Mouse (Mus musculus) Patski (cell line): ENCODE results near the gene Acsf2. TPM values are rescaled to one million over a fixed set of nuclear protein-coding genes. Genes with fewer than 3 reads are reported as not detected.

Experiments
- ATAC-seq: fragments of 100-300 bp; one replicate; pipeline ENCODE4 v1.8.0; 2021
- CTCF ChIA-PET: fragments of 350-600 bp; sonication (Branson Sonifier 250); formaldehyde crosslinking; loops from one replicate; lab custom pipeline; 2022; ENCODE audit warnings: inconsistent platforms; lab: Charles Lee
- POLR2A ChIA-PET: fragments of 350-600 bp; sonication (Branson Sonifier 250); formaldehyde crosslinking; loops from one replicate; lab custom pipeline; 2022; ENCODE audit warnings: antibody characterized with exemption, inconsistent platforms; lab: Charles Lee
- DNase-seq: peaks from one replicate; pipeline ENCODE4 v3.0.0-alpha.2; 2011; ENCODE audit warnings: low read depth, low spot score
- H3K27me3 ChIP-seq: fragments of 371-371 bp; one replicate; pipeline ENCODE4 v1.5.1; 2021
- CTCF ChIP-seq: fragments of 100-300 bp; IDR thresholded peaks from one replicate; pipeline ENCODE4 v1.5.1; 2021
- in situ Hi-C: fragments of 300-500 bp; cut with MboI; formaldehyde crosslinking; loops from 3 replicates; pipeline ENCODE4 v1.11.1; 2018; ENCODE audit warnings: low pct_unique_long_range_greater_than_20kb, mixed read lengths
- polyA plus RNA-seq: library from polyadenylated mRNA; unstranded; gene quantifications from one replicate; pipeline ENCODE4 v1.2.3, GENCODE M21; 2021

Acsf2 gene
- polyA plus RNA-seq, 1 experiment from 2014 or later, result 6.5 TPM

- POLR2A ChIA-PET, result no interaction called here
- no peak for ATAC-seq
- DNase-seq, result no peak
- no peaks in the 10 kb centered on the region for H3K27me3 ChIP-seq
- no peak for TF ChIP-seq CTCF
- in situ Hi-C loops, result no loop called here
- CTCF ChIA-PET, result interaction anchor here (1.5 kb wide), 1 partner anchor 15 kb away, joined by 4 read pairs; no protein-coding TSS in a partner anchor
Observed at GRCm38 (mm10) chr11:94600447-94600846, 1.2 kb downstream of the Acsf2 start.

- H3K27me3 ChIP-seq, result no peaks in the 10 kb centered on the region
- ATAC-seq, result no peak
- DNase-seq, result no peak
- CTCF ChIA-PET, result interaction anchor here (0.9 to 1.6 kb wide), 2 partner anchors 11 to 31 kb away, joined by 3 to 4 read pairs; partner anchors contain the start of gene Lrrc59
- in situ Hi-C loops, result no loop called here
- POLR2A ChIA-PET, result no interaction called here
- no peak for TF ChIP-seq CTCF
Observed at GRCm38 (mm10) chr11:94598437-94599120, 3.1 kb downstream of the Acsf2 start.

GRCm38 (mm10) chr11:94597319-94597718, 4.4 kb downstream of the Acsf2 start:
- POLR2A ChIA-PET, result no interaction called here
- no peak for TF ChIP-seq CTCF
- in situ Hi-C loops, result no loop called here
- CTCF ChIA-PET, result interaction anchor here (1.6 kb wide), 1 partner anchor 32 kb away, joined by 4 read pairs; the partner anchor contains the start of gene Lrrc59
- no peak for ATAC-seq
- no peaks in the 10 kb centered on the region for H3K27me3 ChIP-seq
- peak; percentile 55 for DNase-seq

GRCm38 (mm10) chr11:94596311-94596852, 5.3 kb downstream of the Acsf2 start:
- ChIA-PET CTCF (no interaction called here), POLR2A (no interaction called here)
- ATAC-seq (no peak), DNase-seq (no peak)
- in situ Hi-C loops, result no loop called here
- no peaks in the 10 kb centered on the region for H3K27me3 ChIP-seq
- TF ChIP-seq CTCF, result no peak

GRCm38 (mm10) chr11:94587511-94587910, 14.2 kb downstream of the Acsf2 start:
- in situ Hi-C loops, result no loop called here
- ATAC-seq, result no peak
- ChIA-PET POLR2A (interaction anchor here (0.7 kb wide), 1 partner anchor 284 kb away, joined by 4 read pairs; no protein-coding TSS in a partner anchor), CTCF (interaction anchor here (1.4 kb wide), 1 partner anchor 11 kb away, joined by 3 read pairs; no protein-coding TSS in a partner anchor)
- TF ChIP-seq CTCF, result no peak
- DNase-seq, result no peak
- no peaks in the 10 kb centered on the region for H3K27me3 ChIP-seq

GRCm38 (mm10) chr11:94585091-94585490, 16.6 kb downstream of the Acsf2 start:
- TF ChIP-seq CTCF, result no peak
- DNase-seq (peak; percentile 48), ATAC-seq (peak; percentile 57)
- CTCF ChIA-PET, result interaction anchor here (1.7 kb wide), 1 partner anchor 15 kb away, joined by 4 read pairs; no protein-coding TSS in a partner anchor
- no peaks in the 10 kb centered on the region for H3K27me3 ChIP-seq
- POLR2A ChIA-PET, result no interaction called here
- in situ Hi-C loops, result no loop called here

- no peaks in the 10 kb centered on the region for H3K27me3 ChIP-seq
- ChIA-PET POLR2A (interaction anchor here (0.7 kb wide), 1 partner anchor 9 kb away, joined by 3 read pairs; no protein-coding TSS in a partner anchor), CTCF (interaction anchor here (0.7 kb wide), 1 partner anchor 137 kb away, joined by 3 read pairs; no protein-coding TSS in a partner anchor)
- no peak for DNase-seq
- TF ChIP-seq CTCF, result no peak
- in situ Hi-C loops, result no loop called here
- ATAC-seq, result no peak
Observed at GRCm38 (mm10) chr11:94580111-94580740, 21.4 kb downstream of the Acsf2 start.

- TF ChIP-seq CTCF, result no peak
- in situ Hi-C loops, result no loop called here
Observed at GRCm38 (mm10) chr11:94576361-94576760, 25.3 kb downstream of the Acsf2 start.

GRCm38 (mm10) chr11:94575036-94575435, 26.6 kb downstream of the Acsf2 start:
- DNase-seq (no peak), ATAC-seq (no peak)
- H3K27me3 ChIP-seq, result no peaks in the 10 kb centered on the region
- CTCF ChIA-PET, result interaction anchor here (0.7 to 2.1 kb wide), 2 partner anchors 10 to 12 kb away, joined by 3 to 5 read pairs; partner anchors contain the start of gene Chad
- in situ Hi-C loops, result no loop called here
- no peak for TF ChIP-seq CTCF
- POLR2A ChIA-PET, result no interaction called here

More at GRCm38 (mm10) chr11:94576361-94576760, 25.3 kb downstream of the Acsf2 start:
- no peak for ATAC-seq
- DNase-seq, result no peak
- H3K27me3 ChIP-seq, result no peaks in the 10 kb centered on the region
- CTCF ChIA-PET, result no interaction called here
- POLR2A ChIA-PET, result no interaction called here

GRCm38 (mm10) chr11:94574560-94574959, 27.1 kb downstream of the Acsf2 start:
- H3K27me3 ChIP-seq, result no peaks in the 10 kb centered on the region
- ChIA-PET POLR2A (interaction anchor here (0.6 kb wide), 1 partner anchor 180 kb away, joined by 6 read pairs; no protein-coding TSS in a partner anchor), CTCF (interaction anchor here (0.7 to 2.1 kb wide), 3 partner anchors 9 to 55 kb away, joined by 3 to 5 read pairs (median 3); partner anchors contain the start of genes Chad and Lrrc59)
- DNase-seq (no peak), ATAC-seq (no peak)
- no peak for TF ChIP-seq CTCF
- in situ Hi-C loops, result no loop called here
